Mouse (Mus musculus) ES-Bruce4 (cell line): ENCODE measurements at regions not wholly inside any gene's neighbourhood (a gene's known extent, or its start where the extent isn't known, plus 50 kb on each side); places are given as distances from the start of the nearest gene placed in this dataset.

Experiments used
- CTCF ChIP-seq: IDR thresholded peaks from one replicate; pipeline ENCODE4 v1.8.1; 2011; ENCODE audit warnings: low read depth, low read length
- POLR2A ChIP-seq: IDR thresholded peaks from one replicate; pipeline ENCODE4 v1.8.1; 2011; ENCODE audit warnings: low read length; ENCODE audit not compliant: insufficient read depth

- TF ChIP-seq POLR2A, result no peak
- TF ChIP-seq CTCF, result no peak
Measured at GRCm38 (mm10) chr1:137376685-137377084, 416.4 kb upstream of the Nr5a2 start.
